Mouse (Mus musculus) stomach, postnatal 0 days (tissue): ENCODE measurements at regions not wholly inside any gene's neighbourhood (a gene's known extent, or its start where the extent isn't known, plus 50 kb on each side); places are given as distances from the start of the nearest gene placed in this dataset.

Source experiments
- CTCF ChIP-seq: IDR thresholded peaks from 2 replicates; pipeline ENCODE4 v1.5.1; 2016; ENCODE audit warnings: antibody characterized with exemption, low read depth, mild to moderate bottlenecking, moderate library complexity
- EP300 ChIP-seq: optimal IDR thresholded peaks from 2 replicates; pipeline ENCODE3; 2016; ENCODE audit warnings: antibody characterized with exemption

GRCm38 (mm10) chr6:31157429-31157828 lies 198.6 kb upstream of the Klf14 start:
- TF ChIP-seq CTCF (no peak), EP300 (no peak)
